Mouse (Mus musculus) brain, embryonic 14.5 days (tissue): Measurements from ENCODE around the gene Nnmt.

Experiments used
- CTCF ChIP-seq: fragments of 200-500 bp; IDR thresholded peaks from 2 replicates; pipeline ENCODE4 v1.5.1; 2012; ENCODE audit warnings: inconsistent platforms, mild to moderate bottlenecking, moderate library complexity, borderline replicate concordance; ENCODE audit not compliant: insufficient read depth, insufficient read length; ENCODE audit errors: extremely low read depth
- POLR2A ChIP-seq: fragments of 200-500 bp; IDR thresholded peaks from 2 replicates; pipeline ENCODE4 v1.6.1; 2012; ENCODE audit warnings: mild to moderate bottlenecking, inconsistent platforms, borderline replicate concordance; ENCODE audit not compliant: poor library complexity, insufficient read depth, insufficient read length, severe bottlenecking; ENCODE audit errors: extremely low read depth

DNA sequence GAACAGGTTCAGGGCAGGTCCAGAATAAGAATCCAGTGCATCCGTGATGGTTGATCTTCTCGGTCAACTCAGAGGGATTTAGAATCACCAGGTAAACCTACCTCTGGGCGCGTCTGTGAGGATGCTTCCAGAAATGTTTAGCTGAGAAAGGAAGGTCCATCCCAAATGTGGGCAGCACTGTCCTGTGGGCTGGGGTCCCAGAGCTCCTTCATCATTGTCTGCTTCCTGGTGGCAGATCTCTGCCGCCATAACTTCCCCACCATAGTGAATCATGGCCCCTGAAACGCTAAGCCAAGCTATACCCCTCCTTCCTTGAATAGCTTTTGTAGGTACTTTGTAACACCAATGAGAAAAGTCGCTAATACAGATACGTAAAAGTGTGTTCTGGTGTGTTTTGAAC is 36.7 kb upstream of the Nnmt start:
- TF ChIP-seq POLR2A (no peak), CTCF (no peak)
